Mouse (Mus musculus): ENCODE results near the gene Dap. TPM values are rescaled to one million over a fixed set of nuclear protein-coding genes. Genes with fewer than 3 reads are reported as not detected.

The Dap gene
- total RNA-seq, 2 experiments from 2014 or later: 20.4 to 20.7 TPM

DNA sequence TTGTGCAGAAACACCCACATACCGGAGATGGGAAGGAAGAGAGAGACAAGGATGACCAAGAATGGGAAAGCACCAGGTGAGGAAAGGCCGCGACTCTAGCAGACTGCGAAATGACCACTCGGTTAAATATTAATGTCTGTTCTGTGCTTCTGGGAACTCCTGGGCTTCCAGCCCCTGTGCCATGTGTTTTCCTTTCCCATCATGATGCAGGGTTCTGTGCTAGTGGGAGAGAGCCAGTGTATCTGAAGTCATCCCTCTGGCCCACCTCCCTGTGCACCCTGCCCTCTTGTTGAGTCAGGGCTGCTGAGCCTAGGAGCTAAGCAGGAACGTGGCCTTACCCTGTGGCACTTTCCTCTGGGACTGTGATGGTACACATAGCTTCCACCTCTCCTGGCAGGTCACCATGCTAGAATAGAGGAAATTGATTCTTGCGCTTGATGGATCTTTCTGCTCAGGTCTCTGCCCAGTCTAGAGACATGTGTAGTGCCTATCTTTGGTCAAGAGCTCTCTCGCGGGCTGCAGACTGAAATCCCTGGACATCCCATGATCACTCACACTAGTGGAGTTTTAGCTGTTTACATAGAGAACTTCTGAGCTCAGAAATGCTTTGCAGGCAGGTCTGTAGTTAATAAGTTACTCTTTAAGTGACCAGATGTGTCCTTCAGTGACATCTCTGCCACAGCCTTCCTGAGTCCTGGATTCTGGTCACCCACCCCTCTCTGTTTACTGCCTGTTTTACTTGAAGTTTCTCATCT, 11.9 kb downstream of the Dap start:
- no peak for DNase-seq (ENCODE audit: low spot score)
- intact Hi-C loops (cut with DNase I): no loop called here

- intact Hi-C loops (cut with DNase I): no loop called here
- no peak for DNase-seq (ENCODE audit: low spot score)
Observed at GRCm38 (mm10) chr15:31236549-31236907, 12.4 kb downstream of the Dap start.

DNA sequence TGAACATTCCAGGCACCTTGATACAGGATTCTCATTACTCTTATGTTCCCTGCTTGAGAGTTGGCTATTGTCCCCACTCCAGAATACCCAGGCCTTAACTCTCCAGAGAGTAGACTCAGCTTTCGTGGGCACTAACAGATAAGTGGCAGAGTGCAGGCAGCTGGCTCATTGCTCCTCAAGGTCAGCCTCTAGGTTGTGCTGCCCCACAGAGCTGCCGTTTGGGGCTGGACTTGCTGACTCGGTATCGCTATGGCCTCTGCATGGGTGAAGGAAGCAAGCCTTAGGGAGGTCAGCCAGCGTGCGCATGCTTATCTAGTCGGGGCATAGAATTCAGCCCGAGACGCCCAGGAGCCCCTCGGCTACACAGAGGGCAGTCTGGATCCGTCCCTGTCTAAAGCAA, 13.3 kb downstream of the Dap start:
- DNase-seq (ENCODE audit: low spot score): no peak
- intact Hi-C loops (cut with DNase I): no loop called here

GRCm38 (mm10) chr15:31237898-31238297, 13.8 kb downstream of the Dap start:
- intact Hi-C loops (cut with DNase I): no loop called here
- DNase-seq (ENCODE audit: low spot score): no peak

DNA sequence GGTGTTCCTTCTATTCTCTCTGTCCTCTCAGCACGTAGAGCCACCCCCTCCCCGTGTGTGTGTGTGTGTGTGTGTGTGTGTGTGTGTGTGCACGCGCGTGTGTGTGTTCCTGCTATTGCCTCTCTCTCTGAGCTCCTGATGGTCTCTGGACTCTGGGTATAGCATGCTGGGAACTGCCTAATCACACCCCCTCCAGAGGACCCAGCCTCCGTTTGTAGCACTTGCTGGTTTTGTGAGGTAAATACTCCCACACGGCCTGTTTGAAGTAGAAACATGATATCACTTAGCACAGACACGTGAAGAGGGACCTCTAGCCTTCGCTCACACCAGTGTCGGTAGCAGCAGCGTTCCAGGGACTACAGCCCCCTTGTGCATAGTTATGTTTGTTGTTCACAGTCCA, 14.5 kb downstream of the Dap start:
- no peak for DNase-seq (ENCODE audit: low spot score)
- intact Hi-C loops (cut with DNase I): no loop called here

- intact Hi-C loops (cut with DNase I): no loop called here
- no peak for DNase-seq (ENCODE audit: low spot score)
Observed at GRCm38 (mm10) chr15:31239713-31240112, 15.6 kb downstream of the Dap start.

DNA sequence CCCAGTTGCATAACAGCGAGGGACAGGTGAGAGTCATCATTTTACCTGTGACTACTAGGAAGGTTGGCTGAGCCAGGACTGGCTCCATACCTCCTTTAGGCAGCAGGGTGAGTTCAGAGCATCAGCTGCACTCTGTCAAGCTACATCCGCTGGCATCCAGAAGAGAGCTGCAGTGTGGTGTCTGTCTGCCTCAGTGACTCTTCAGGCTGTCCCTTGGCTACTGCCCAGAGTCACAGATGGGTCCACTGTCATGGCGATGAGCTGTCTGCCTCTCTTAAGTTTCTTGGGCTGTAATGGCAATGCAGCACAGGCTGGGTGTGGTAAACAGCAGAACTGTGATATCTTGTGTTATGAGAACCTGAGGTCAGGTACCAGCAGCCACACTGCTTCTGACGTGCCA, 16.1 kb downstream of the Dap start:
- DNase-seq (ENCODE audit: low spot score): no peak
- intact Hi-C loops (cut with DNase I): no loop called here

- intact Hi-C loops (cut with DNase I): no loop called here
- DNase-seq (ENCODE audit: low spot score): no peak
Observed at GRCm38 (mm10) chr15:31243260-31243659, 19.1 kb downstream of the Dap start.

DNA sequence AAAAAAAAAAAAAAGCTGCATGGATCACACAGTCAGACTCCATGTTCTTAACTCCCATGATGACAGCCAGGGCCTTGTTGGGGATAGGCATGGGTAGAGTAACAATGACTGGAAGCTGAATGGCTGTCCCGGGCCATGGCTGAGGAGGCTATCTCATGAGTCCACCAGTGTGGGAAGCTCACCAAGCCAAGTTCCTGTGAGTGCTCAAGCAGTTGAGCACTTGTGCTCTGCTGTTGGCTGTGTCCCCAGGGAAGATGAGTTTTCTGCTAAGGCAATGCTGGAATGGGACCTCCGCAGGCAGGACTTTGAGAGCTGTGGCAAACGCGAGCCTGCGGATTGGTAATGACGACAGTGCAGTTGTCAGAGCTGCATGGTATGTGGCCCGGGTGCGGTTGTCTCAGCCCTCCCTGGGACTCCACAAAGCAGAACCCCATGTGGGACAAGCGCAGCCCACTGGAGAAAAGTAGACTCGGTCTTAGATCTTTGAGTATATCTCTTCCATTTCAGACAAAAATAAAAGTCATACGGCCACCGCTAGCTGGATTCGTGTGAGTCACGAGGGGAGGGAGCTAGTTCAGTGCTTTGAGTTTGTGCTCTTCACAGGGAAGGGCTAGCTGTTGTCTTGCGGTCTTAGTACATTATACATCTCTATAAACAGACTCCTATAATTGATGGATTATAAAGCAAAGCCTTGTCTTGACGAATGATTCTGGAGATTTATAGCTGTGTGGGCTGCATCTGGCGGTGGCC, 20.8 kb downstream of the Dap start:
- DNase-seq (ENCODE audit: low spot score): no peak
- intact Hi-C loops (cut with DNase I): no loop called here

GRCm38 (mm10) chr15:31245934-31246333, 21.8 kb downstream of the Dap start:
- intact Hi-C loops (cut with DNase I): no loop called here
- no peak for DNase-seq (ENCODE audit: low spot score)

GRCm38 (mm10) chr15:31247035-31247434, 22.9 kb downstream of the Dap start:
- intact Hi-C loops (cut with DNase I): no loop called here
- DNase-seq (ENCODE audit: low spot score): no peak

DNA sequence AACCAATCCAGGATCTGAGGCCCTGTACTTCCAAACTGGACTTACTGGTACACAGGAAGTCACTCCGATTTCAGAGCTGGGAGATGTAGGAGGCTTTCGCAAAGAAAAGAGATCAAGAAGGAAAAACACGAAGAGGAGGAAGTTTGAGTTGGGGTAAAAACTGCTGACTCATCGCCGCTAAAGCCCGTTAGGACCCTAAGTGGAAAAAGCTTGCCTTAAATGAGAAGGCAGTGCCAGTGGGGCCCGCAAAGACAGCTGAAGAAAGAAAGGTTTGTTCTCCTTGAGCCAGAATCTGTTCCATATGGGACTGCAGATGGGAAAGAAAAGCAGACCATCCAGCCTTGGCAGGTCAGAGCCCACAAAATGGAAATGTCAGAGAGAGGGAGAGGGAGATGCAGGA, 24.8 kb downstream of the Dap start:
- intact Hi-C loops (cut with DNase I): no loop called here
- no peak for DNase-seq (ENCODE audit: low spot score)

GRCm38 (mm10) chr15:31250027-31250426, 25.9 kb downstream of the Dap start:
- DNase-seq (ENCODE audit: low spot score): no peak
- intact Hi-C loops (cut with DNase I): no loop called here

DNA sequence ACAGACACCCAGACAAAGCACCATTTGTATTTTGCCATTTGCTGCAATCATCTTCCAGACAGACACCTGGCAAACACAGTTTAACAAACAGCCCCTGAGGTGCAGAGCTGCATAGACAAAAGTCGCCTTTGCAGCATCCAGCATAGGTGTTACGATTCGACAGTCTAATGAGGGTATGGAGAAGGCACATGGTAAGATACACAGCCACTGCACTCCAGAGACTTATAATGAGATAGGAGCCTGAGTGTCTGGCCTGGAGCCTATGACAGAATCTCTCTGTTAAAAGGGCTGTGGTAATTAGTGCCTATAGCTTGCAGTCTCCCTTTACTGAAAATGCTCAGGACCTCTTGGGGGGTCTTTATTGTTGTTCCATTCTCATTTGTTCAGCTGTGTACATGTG, 26.6 kb downstream of the Dap start:
- no peak for DNase-seq (ENCODE audit: low spot score)
- intact Hi-C loops (cut with DNase I): no loop called here

DNA sequence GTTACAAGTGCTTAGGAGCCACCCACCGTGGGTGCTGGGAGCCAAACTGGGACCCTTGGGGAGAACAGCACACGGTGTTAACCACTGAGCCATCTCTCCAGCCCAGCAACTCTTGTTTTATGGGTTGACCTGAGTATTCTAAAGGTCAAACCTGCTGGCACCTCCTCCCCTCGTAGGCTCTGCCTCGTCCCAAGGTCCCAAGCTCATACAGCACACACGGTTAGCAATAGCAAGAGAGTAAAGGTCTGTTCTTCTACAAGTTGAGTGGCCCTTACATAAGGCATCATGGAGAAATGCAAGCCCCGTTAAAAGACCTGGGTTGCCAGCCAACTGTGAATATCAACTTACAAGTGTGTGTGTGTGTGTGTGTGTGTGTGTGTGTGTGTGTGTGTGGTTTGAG, 27.1 kb downstream of the Dap start:
- no peak for DNase-seq (ENCODE audit: low spot score)
- intact Hi-C loops (cut with DNase I): no loop called here

DNA sequence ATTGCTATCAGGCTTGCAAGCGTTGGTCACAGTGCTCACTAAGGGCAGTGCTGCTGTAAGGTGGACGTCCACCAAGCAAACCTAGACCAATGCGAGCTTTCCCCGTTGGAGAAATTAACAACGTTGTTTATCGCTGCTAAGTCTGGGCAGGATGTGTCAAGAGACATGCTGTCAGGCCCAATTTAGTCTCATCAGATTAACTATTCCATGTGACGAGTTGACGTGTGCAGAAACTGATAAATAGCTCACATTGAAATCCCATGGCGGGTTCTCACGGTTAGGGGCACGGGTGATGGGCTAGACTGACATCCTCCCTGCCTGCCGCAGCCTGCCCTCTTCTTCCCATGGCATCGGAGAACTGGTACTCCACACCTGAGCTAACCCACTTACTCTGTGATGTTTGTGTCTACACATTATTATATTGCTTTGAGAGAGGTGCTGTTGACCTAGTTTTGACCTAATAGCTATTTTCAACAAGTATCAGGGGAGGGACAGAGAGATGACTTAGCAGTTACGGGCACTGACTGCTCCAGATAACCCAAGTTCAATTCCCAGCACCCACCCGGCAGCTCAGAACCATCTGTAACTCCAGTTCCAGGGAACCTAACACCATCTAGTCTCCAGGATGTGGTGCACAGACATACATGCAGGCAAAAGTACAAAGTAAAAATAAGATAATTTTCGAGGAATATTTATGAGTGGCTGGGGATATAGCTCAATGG, 28.6 kb downstream of the Dap start:
- no peak for DNase-seq (ENCODE audit: low spot score)
- intact Hi-C loops (cut with DNase I): no loop called here

DNA sequence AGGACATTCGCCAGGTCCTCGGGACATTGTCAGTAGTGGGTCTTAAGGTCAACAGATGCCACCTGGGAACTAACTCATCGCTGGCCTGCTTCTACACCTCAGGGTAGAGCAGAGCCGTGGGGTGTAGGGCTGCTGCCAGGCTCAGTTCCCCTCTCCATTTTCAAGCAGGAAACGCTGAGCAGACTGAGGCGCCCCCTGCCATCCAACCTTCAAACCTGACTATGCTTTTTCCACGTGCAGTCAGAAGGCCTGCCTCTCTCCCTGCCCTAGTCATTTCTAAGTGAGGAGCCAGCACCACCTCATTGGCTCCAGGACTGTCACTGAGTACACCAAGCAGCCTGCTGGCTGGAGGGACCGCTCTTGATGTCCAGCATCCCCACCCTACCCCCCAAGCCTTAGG, 29.3 kb downstream of the Dap start:
- no peak for DNase-seq (ENCODE audit: low spot score)
- intact Hi-C loops (cut with DNase I): no loop called here

- DNase-seq (ENCODE audit: low spot score): no peak
- intact Hi-C loops (cut with DNase I): no loop called here
Observed at GRCm38 (mm10) chr15:31253963-31254362, 29.8 kb downstream of the Dap start.

GRCm38 (mm10) chr15:31254939-31255535, 30.9 kb downstream of the Dap start:
- intact Hi-C loops (cut with DNase I): no loop called here
- DNase-seq (ENCODE audit: low spot score): no peak

DNA sequence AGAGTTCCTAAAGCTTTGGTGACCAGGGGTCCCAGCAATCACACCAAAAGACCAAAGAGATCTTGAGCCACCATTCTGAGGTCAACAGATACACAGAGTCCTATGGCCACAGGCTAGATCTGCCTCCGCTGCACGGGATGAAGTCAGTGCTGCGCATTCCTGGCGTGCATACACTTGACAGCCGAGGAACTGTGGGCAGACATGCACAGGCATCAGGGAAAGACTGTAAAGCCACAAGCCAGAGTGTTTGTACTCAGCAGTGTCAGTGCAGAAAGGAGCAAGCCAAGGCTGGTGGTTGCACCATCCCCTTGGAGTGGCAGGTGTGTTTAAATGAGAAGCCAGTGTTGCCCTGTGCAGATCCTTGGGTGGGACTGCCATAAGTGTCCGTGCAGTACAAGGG, 31.6 kb downstream of the Dap start:
- intact Hi-C loops (cut with DNase I): no loop called here
- DNase-seq (ENCODE audit: low spot score): no peak

GRCm38 (mm10) chr15:31257329-31257728, 33.2 kb downstream of the Dap start:
- intact Hi-C loops (cut with DNase I): no loop called here
- no peak for DNase-seq (ENCODE audit: low spot score)
